Mouse (Mus musculus) cortical plate, adult 2 months (tissue): ENCODE measurements at regions not wholly inside any gene's neighbourhood (a gene's known extent, or its start where the extent isn't known, plus 50 kb on each side); places are given as distances from the start of the nearest gene placed in this dataset.

ENCODE experiments used
- H3K27ac ChIP-seq: fragments of 200-500 bp; 2 replicates; pipeline ENCODE4 v1.5.1; 2012; ENCODE audit warnings: low read length, control low read depth, inconsistent platforms; ENCODE audit not compliant: insufficient read depth
- H3K4me1 ChIP-seq: fragments of 200-500 bp; 2 replicates; pipeline ENCODE4 v1.6.1; 2011; ENCODE audit warnings: low read length; ENCODE audit not compliant: control insufficient read depth, insufficient read depth
- H3K4me3 ChIP-seq: fragments of 200-500 bp; 2 replicates; pipeline ENCODE4 v1.5.1; 2011; ENCODE audit warnings: mild to moderate bottlenecking, low read length, control low read depth; ENCODE audit not compliant: insufficient read depth
- CTCF ChIP-seq: fragments of 200-500 bp; IDR thresholded peaks from 2 replicates; pipeline ENCODE4 v1.5.1; 2011; ENCODE audit warnings: mild to moderate bottlenecking, control low read depth, low read length; ENCODE audit not compliant: insufficient read depth; ENCODE audit errors: extremely low read depth
- POLR2A ChIP-seq: fragments of 200-500 bp; IDR thresholded peaks from 2 replicates; pipeline ENCODE4 v1.6.1; 2011; ENCODE audit warnings: mild to moderate bottlenecking, low read length, control low read depth; ENCODE audit not compliant: insufficient read depth; ENCODE audit errors: extremely low read depth

- Histone ChIP-seq H3K4me1 (no peaks in the 10 kb centered on the region), H3K4me3 (no peak overlapping the region), H3K27ac (no peak overlapping the region)
- TF ChIP-seq CTCF (no peak), POLR2A (no peak)
These were observed 197.9 kb upstream of the Egfl6 start for GRCm38 (mm10) chrX:166783377-166783776.

GRCm38 (mm10) chrX:166779334-166780092, 194.0 kb upstream of the Egfl6 start:
- Histone ChIP-seq H3K4me1 (no peaks in the 10 kb centered on the region), H3K4me3 (no peak overlapping the region), H3K27ac (no peak overlapping the region)
- TF ChIP-seq POLR2A = no peak
- TF ChIP-seq CTCF = no peak

GRCm38 (mm10) chrX:166773408-166773854, 187.9 kb upstream of the Egfl6 start:
- no peak overlapping the region for H3K4me3 ChIP-seq
- no peaks in the 10 kb centered on the region for H3K4me1 ChIP-seq
- TF ChIP-seq POLR2A (no peak), CTCF (no peak)
- H3K27ac ChIP-seq = no peak overlapping the region

GRCm38 (mm10) chrX:166766991-166767390, 181.5 kb upstream of the Egfl6 start:
- no peaks in the 10 kb centered on the region for H3K4me1 ChIP-seq
- TF ChIP-seq POLR2A (no peak), CTCF (no peak)
- H3K4me3 ChIP-seq = no peak overlapping the region
- no peak overlapping the region for H3K27ac ChIP-seq

- Histone ChIP-seq H3K4me3 (no peak overlapping the region), H3K27ac (no peak overlapping the region), H3K4me1 (no peaks in the 10 kb centered on the region)
- TF ChIP-seq CTCF = no peak
- no peak for TF ChIP-seq POLR2A
These were observed 180.1 kb upstream of the Egfl6 start for GRCm38 (mm10) chrX:166765647-166766046.

- no peak for TF ChIP-seq CTCF
- TF ChIP-seq POLR2A = no peak
- Histone ChIP-seq H3K4me3 (no peak overlapping the region), H3K4me1 (no peaks in the 10 kb centered on the region), H3K27ac (no peak overlapping the region)
These were observed 176.6 kb upstream of the Egfl6 start for GRCm38 (mm10) chrX:166762098-166762497.

GRCm38 (mm10) chrX:166757152-166757551, 171.6 kb upstream of the Egfl6 start:
- TF ChIP-seq POLR2A = no peak
- TF ChIP-seq CTCF = no peak
- H3K4me1 ChIP-seq = no peaks in the 10 kb centered on the region
- H3K4me3 ChIP-seq = no peak overlapping the region
- H3K27ac ChIP-seq = no peak overlapping the region

GRCm38 (mm10) chrX:166754967-166755654, 169.6 kb upstream of the Egfl6 start:
- Histone ChIP-seq H3K4me3 (no peak overlapping the region), H3K4me1 (no peaks in the 10 kb centered on the region), H3K27ac (no peak overlapping the region)
- no peak for TF ChIP-seq CTCF

- H3K4me1 ChIP-seq = no peaks in the 10 kb centered on the region
- H3K4me3 ChIP-seq = no peak overlapping the region
- H3K27ac ChIP-seq = no peak overlapping the region
- no peak for TF ChIP-seq CTCF
- no peak for TF ChIP-seq POLR2A
These were observed 163.6 kb upstream of the Egfl6 start for GRCm38 (mm10) chrX:166749055-166749679.

- TF ChIP-seq CTCF (no peak), POLR2A (no peak)
- H3K4me3 ChIP-seq = no peak overlapping the region
- H3K4me1 ChIP-seq = no peaks in the 10 kb centered on the region
- H3K27ac ChIP-seq = no peak overlapping the region
These were observed 145.8 kb upstream of the Egfl6 start for GRCm38 (mm10) chrX:166731354-166731753.
